Mouse (Mus musculus): Measurements from ENCODE around the gene Shld1.

Shld1 gene

GRCm38 (mm10) chr2:132692320-132692719 is 5.6 kb downstream of the Shld1 start:
- DNase-seq (ENCODE audit: low spot score), result no peak

- DNase-seq (ENCODE audit: low spot score), result no peak
Observed at GRCm38 (mm10) chr2:132693980-132694379, 7.2 kb downstream of the Shld1 start.

DNA sequence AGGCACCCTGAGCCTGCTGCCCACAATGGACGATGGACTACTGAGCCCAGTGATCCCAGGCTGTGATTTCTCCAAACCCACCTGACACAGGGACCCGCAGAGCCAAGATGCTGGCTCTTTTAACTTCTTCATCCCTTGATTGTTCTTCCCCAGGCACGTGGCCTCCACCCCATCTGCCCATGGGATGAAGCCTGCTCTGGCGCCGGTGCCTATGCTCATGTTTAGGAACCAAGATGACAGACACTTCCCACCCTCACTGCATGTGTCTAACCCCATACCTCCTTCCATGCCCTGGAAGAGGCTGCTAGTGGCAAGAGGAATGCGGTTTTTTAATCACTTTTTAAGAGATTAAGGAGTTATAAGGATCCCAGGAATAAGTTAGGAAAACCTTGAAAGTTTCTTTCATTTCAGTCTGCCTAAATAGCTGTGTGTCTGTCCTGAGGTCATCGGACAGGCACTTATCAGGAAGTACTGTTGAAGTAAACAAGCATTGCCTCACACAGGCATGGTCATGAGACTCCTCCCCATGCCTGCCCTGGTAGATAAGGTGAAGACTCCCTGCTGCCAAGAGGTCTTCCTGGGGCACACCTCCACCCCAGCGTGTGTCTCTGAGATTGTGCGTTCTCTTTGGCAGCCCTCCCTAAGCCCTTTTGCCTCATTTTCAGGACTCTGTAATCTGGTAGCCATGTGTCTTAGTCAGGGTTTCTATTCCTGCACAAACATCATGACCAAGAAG is 8.8 kb downstream of the Shld1 start:
- no peak for DNase-seq (ENCODE audit: low spot score)

GRCm38 (mm10) chr2:132696519-132696918 is 9.8 kb downstream of the Shld1 start:
- DNase-seq (ENCODE audit: low spot score), result no peak

DNA sequence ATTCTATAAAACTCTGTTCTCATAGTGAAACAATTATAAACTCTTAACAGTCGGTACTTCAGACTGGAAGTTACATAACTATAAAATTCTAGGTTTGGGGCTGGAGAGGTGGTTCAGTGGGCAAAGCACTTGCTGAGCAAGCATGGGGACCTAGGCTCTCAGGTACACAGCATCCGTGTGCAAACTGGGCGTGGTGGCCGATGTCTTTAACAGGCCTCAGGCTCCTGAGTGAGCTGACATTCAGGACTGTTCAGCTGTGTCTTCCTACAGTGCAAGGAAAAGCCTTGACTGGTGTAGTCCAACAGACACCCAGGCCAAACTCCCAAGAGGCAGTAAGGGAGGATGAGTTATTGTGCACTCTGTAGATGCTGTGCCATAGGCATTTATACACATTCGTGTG is 10.5 kb downstream of the Shld1 start:
- no peak for DNase-seq (ENCODE audit: low spot score)

DNA sequence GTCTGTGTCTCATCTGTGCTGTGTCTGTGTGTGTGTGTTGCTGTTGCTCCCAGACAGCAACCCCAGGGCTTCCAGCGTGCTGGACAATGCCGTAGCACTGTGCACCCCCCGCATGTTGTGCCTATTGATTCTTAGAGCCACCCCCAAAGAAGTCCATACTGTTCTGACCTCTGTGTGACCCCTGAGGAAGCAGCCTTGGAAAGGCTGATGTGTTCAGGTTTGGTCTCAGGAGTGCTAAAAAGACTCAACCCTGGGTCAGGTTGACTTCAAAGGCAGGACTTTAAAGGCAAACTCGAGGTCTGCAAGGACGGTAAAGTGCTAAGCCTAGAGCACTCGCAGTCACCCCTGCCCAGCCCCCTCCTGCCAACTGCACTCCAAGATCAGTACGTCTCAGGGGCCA is 11.0 kb downstream of the Shld1 start:
- no peak for DNase-seq (ENCODE audit: low spot score)

GRCm38 (mm10) chr2:132698420-132698819 is 11.7 kb downstream of the Shld1 start:
- no peak for DNase-seq (ENCODE audit: low spot score)

DNA sequence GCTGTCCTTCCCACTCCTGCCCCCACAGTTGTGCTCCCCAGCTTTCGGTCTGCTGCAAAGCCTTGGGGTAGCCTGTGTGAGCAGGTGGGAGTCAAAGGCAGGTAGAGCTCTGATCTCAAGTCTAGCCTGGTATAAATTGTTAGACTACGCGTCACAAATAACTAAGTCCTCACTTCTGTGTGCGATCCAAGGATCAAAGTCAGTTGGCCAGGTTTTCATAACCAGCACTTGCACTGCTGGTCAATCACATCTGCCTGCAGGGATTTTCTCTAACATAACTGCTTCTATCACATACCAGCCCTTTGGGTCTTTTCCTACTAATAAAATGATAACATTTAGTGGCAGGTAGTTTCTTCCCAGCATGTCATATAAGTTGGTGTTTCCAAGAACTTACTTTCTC is 14.2 kb downstream of the Shld1 start:
- no peak for DNase-seq (ENCODE audit: low spot score)

DNA sequence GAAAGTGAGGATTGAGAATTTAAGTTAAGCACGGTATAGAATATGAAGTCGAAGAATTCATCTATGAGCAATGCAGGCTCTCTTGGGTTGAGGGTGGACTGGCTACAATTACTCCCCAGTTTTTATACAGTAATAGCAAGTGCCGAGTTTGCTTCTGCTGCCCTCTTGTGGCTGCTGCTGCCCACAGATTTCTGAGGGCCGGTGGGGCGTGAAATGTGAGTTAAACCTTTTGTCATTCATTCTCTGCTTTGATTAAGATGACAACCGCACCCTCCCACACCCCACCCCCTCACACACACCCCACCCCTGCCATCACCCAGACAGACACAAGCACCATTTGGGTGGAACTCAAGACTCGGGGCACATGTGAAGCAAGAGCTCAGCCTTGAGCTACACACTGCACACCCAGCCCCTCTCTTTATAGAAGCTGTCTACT is 14.7 kb downstream of the Shld1 start:
- DNase-seq (ENCODE audit: low spot score), result no peak

GRCm38 (mm10) chr2:132705251-132705992 is 18.7 kb downstream of the Shld1 start:
- no peak for DNase-seq (ENCODE audit: low spot score)

DNA sequence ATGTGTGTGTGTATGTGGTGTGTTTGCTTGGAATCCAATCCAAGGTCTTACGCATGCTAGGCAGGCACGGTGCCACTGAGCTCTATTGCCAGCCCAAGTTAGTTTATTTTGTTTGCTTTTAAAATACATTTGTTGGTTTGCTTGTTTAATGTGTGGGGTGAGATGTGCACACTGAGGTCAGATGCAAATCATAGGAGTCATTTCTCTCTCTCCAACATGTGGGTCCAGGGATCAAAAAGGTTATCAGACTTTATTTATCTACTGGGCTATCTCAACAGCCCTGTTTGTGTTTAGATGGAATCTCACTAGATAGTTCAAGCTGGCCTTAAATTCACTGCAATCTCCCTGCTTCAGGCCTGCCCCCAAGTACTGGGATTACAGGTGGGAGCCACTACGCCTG is 19.6 kb downstream of the Shld1 start:
- no peak for DNase-seq (ENCODE audit: low spot score)

- DNase-seq (ENCODE audit: low spot score), result no peak
Observed at GRCm38 (mm10) chr2:132710488-132710887, 23.8 kb downstream of the Shld1 start.

GRCm38 (mm10) chr2:132712061-132712460 is 25.3 kb downstream of the Shld1 start:
- no peak for DNase-seq (ENCODE audit: low spot score)

DNA sequence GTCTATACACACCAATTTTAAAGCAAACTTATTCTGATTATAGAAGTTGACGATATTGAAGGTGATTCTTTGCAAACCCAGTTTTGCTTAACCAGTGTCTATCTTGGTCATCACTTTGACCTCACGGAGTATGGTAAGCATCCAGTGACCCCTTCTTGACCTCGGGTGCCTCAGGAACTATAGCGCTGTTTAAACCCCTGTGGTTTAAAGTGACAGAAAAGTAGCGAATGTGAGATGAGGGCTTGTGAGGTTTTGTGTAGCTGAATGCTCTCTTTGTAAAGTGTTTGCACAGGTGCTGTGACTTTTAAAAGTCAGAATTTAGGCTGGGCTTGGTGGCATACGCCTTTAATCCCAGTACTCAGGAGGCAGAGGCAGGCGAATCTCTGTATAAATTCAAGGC is 27.8 kb downstream of the Shld1 start:
- no peak for DNase-seq (ENCODE audit: low spot score)

- no peak for DNase-seq (ENCODE audit: low spot score)
Observed at GRCm38 (mm10) chr2:132714946-132715345, 28.2 kb downstream of the Shld1 start.

DNA sequence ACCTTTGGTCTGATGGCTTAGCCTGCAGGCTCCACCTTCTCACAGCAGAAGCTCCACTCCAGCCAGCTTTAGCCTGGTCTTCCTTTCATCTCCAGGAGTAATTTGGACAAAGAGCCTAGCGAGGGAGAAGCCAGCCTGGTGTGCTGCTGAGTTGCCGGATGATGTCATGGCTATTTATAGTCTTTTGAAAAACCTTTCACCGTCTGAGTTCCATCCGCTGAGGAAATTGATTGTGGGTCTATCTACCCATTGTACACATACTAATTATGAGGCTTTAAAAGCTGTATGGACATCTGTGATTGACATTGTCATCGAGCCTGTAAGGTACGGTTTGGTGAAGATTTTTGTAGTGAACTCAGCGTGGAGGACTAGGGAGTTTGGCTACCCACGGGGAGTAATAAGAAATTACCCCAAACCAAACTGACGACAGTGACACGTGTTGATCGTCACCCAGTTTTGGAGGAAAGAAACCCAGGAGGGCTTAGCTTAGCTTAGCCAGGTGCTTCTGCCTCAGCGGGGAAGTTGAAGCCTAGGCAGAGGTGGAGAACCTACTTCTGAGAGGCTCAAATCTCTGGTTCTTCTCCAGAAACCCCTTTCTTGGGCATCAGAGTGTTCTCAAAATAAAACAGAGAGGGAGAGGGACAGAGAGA is 28.8 kb downstream of the Shld1 start:
- no peak for DNase-seq (ENCODE audit: low spot score)

GRCm38 (mm10) chr2:132716154-132716553 is 29.4 kb downstream of the Shld1 start:
- DNase-seq (ENCODE audit: low spot score), result no peak

GRCm38 (mm10) chr2:132716901-132717536 is 30.3 kb downstream of the Shld1 start:
- DNase-seq (ENCODE audit: low spot score), result no peak

GRCm38 (mm10) chr2:132717537-132717912 is 30.8 kb downstream of the Shld1 start:
- DNase-seq (ENCODE audit: low spot score), result no peak

DNA sequence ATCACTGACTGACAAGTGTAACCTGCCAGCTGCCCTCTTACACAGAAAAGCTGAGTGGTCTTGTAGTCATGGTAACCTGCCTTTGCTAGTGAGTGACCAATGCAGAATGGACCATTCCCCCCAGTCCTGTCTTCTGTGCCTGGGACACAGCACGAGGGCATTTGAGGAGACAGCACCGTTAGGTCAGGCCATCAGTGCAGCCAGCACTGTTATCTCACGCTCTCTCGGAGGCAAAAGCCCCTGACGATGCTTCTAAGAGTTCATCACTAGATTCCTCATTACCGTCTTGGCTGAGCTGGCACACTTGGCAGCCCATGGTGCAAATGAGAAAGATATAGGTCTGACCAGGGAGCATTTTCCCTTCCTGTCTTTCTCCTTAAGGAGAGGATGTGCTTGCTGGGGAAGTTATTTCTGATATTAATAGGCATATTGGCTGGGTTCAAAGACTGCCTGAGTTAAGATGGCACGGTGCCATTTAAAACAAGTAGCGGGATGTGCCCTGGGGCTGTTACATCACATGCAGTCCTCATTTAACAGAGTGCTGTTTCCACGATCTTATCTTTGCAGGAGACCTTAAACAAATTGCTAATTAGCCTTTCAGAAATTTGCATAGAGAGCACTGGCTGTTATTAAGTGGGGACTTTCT is 34.3 kb downstream of the Shld1 start:
- no peak for DNase-seq (ENCODE audit: low spot score)

DNA sequence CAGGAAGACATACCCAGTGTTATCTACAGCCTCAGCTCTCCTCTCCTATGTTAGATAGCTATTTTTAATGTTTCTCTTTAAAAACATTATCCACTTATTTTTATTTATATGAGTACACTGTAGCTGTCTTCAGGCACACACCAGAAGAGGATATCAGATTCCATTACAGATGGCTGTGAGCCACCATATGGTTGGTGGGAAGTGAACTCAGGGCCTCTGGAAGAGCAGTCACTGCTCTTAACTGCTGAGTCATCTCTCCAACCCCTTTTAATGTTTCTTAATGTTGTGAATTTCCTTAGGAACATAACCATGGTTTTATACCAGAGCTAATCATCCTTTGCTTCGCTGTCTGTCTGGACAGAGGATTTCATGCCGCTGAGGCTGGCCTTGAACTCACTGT is 35.1 kb downstream of the Shld1 start:
- no peak for DNase-seq (ENCODE audit: low spot score)

DNA sequence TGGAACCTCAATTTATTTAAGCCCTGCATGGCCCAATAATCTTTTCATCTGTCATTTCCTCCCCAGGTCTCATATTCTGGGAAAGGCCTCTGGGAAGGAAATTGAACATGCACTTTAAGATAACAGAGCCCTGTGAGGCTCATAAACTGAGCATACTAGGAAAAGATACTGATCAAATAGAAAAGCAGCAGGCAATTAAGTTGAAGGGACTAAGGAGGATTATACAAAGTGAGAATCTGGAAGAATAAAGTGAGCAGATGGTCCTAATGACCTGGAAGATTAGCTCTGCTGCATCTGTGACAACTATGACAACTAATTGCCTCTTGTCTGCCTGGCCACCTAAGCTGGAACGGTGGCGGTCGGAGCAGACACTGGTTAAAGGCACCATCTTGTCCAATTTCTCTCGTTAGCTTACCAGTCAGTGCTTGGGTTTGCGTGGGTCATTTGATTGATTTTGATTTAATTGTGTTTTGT is 37.3 kb downstream of the Shld1 start:
- DNase-seq (ENCODE audit: low spot score), result no peak
